8 mouse cellular contexts compared by ENCODE assay signal in the genomic region with DNA sequence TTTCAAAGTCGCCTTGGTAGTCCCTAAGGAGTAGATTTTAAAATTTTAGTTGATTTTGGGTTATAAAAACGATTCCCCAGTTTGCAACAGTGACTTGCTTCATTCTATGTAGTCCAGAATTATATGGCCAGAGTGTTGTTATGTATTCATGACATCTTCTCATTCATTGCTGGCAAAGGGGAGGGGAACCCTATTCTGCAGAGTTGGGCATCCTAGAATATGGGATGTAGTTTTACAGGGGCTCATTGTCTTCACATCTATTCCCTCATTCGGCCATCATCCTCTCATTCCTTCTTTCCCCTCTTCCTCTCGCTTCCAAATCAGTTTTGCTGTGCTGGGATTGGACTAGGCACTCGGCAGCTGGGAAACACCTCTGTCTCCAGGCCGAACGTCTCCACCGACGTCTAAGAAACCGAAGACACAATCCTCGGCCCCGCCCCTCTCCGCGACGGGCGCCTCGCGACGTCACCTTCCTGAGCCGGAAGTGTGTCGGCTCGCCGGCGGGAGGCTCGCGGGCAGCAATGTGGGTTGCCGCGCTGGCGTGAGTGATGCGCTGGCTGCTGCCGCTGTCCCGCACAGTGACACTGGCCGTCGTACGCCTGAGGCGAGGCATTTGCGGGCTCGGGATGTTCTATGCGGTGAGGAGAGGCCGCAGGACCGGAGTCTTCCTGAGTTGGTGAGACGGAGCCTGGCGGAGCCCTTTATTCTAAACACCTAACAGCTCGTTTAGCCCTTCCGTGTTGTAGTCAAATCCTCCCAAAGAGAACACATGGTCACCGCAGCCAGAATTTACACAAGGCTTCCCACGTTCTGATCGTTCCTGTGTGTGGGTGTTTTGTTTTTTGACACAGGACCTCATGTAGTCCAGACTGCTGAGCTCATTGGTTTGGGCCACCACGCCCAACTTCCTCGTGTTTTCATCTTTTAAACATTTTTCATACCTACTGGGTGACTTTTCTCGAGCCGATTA. TPM values are rescaled to one million over a fixed set of nuclear protein-coding genes. Genes with fewer than 3 reads are reported as not detected.
DNase-seq lines count a peak whose midpoint lies in the region; ATAC-seq lines count a peak whose summit lies in the region.

A gene (plus strand): TSS at position 462 of the 970 bp plus-strand sequence.

- H3K36me3 ChIP-seq in intestine, embryonic 14.5 days (ENCODE audit: control insufficient read depth, insufficient read depth, low read length): peaks cover 20% of the 10 kb centered on the region

- no peaks in the 10 kb centered on the region for H3K4me1 ChIP-seq in intestine, embryonic 14.5 days (replicated peaks; ENCODE audit: control insufficient read depth, insufficient read depth, low read length)

- H3K9me3 ChIP-seq in intestine, embryonic 14.5 days (ENCODE audit: control insufficient read depth, low read length): no peaks in the 10 kb centered on the region

- peak within 1 kb of the TSS; percentile 91 for H3K4me2 ChIP-seq in intestine, embryonic 14.5 days (ENCODE audit: low read length)

- peak within 1 kb of the TSS; percentile 89 for H3K4me3 ChIP-seq in intestine, embryonic 14.5 days (ENCODE audit: low read depth, low read length)

- 2% methylated on average over 52 of the region's 52 CpGs for WGBS in intestine, embryonic 14.5 days

- intact Hi-C loops in left cerebral cortex, postnatal 10 days (cut with DNase I): no loop called here

- H3K27ac ChIP-seq in intestine, embryonic 14.5 days (ENCODE audit: low read depth): peak within 1 kb of the TSS; percentile 55

- peak; percentile 92 for ATAC-seq in intestine, embryonic 14.5 days (replicated peaks; ENCODE audit: low FRiP score, low TSS enrichment, low read depth)
- peak; percentile 98 for ATAC-seq in megakaryocyte progenitor cell, adult 5-6 weeks (replicated peaks; ENCODE audit: poor library complexity)

- DNase-seq in adrenal gland, adult 2 months: peak; percentile 93
- DNase-seq in embryo, embryonic 11 days: peak; percentile 96
- peak; percentile 82 for DNase-seq in gastrocnemius, postnatal 25 days
- DNase-seq in intestine, embryonic 14.5 days (ENCODE audit: low spot score): peak; percentile 95
- peak; percentile 88 to 95 for DNase-seq in left cerebral cortex, postnatal 10 days (ENCODE audit: extremely low spot score in 1 of 2, low spot score in 2 of 2)
- DNase-seq in right cerebral cortex, postnatal 10 days (ENCODE audit: low spot score in 2 of 2): peak; percentile 94 to 96
- peak; percentile 91 for DNase-seq in urinary bladder, postnatal 14 days (ENCODE audit: low spot score)

- H3K27me3 ChIP-seq in intestine, embryonic 14.5 days (replicated peaks; ENCODE audit: control insufficient read depth, insufficient read depth, low read length): no peaks in the 10 kb centered on the region

- peak within 1 kb of the TSS; percentile 78 for H3K9ac ChIP-seq in intestine, embryonic 14.5 days (ENCODE audit: low read length)

RNA-seq across cellular contexts. Expression of the gene that starts here (rescaled TPM):
- total RNA-seq in adrenal gland, adult 2 months (2021): 10 to 100 TPM in 1 of 2 experiments, 1 to 10 TPM in 1; 9.5 to 14.7 TPM
- 4.0 and 5.1 TPM in 2 replicates for polyA plus RNA-seq in adrenal gland, adult 2 months (2012; rRNA removed)
- total RNA-seq in gastrocnemius, postnatal 25 days (2021): 1 to 10 TPM; 4.8 to 5.4 TPM
- polyA plus RNA-seq in intestine, embryonic 14.5 days (2014; fragmentation: Nextera tagmentation; extraction: Ambion mirVana): 29.2 and 30.0 TPM in 2 replicates
- 10 to 100 TPM; 10.9 to 12.6 TPM for total RNA-seq in left cerebral cortex, postnatal 10 days (2021)
- 29.7 and 29.9 TPM in 2 replicates for total RNA-seq in megakaryocyte progenitor cell, adult 5-6 weeks (2015)
- total RNA-seq in megakaryocyte progenitor cell, adult 5-6 weeks (2017): 25.7 and 31.9 TPM in 2 replicates

Comparison
In these comparisons a context has a peak if more than half of its experiments do, and no peak if none do; other contexts are left out.
1. Peak in every context shown above with its lines: DNase-seq, ATAC-seq, H3K4me3 ChIP-seq and H3K27ac ChIP-seq.